Mouse (Mus musculus): ENCODE results near the gene Umps.

GRCm38 (mm10) chr16:33935407-33935785, 31.4 kb downstream of the Umps start:
- TF ChIP-seq CTCF (IDR thresholded peaks at IDR 0.05; ENCODE audit: control insufficient read depth, insufficient read depth, low read length) (no peak), POLR2A (IDR thresholded peaks at IDR 0.05; ENCODE audit: borderline replicate concordance, control insufficient read depth, low read depth, low read length) (no peak)
